Mouse (Mus musculus) liver, adult 2 months (tissue): ENCODE results near the gene Slc16a14.

ENCODE experiments used
- CTCF ChIP-seq: fragments of 200-500 bp; IDR thresholded peaks from 2 replicates; pipeline ENCODE4 v1.5.1; 2011; ENCODE audit warnings: low read depth, low read length, control low read depth
- POLR2A ChIP-seq: fragments of 200-500 bp; IDR thresholded peaks from 2 replicates; pipeline ENCODE4 v1.6.1; 2011; ENCODE audit warnings: low read length, control low read depth; ENCODE audit not compliant: insufficient read depth; ENCODE audit errors: extremely low read depth

DNA sequence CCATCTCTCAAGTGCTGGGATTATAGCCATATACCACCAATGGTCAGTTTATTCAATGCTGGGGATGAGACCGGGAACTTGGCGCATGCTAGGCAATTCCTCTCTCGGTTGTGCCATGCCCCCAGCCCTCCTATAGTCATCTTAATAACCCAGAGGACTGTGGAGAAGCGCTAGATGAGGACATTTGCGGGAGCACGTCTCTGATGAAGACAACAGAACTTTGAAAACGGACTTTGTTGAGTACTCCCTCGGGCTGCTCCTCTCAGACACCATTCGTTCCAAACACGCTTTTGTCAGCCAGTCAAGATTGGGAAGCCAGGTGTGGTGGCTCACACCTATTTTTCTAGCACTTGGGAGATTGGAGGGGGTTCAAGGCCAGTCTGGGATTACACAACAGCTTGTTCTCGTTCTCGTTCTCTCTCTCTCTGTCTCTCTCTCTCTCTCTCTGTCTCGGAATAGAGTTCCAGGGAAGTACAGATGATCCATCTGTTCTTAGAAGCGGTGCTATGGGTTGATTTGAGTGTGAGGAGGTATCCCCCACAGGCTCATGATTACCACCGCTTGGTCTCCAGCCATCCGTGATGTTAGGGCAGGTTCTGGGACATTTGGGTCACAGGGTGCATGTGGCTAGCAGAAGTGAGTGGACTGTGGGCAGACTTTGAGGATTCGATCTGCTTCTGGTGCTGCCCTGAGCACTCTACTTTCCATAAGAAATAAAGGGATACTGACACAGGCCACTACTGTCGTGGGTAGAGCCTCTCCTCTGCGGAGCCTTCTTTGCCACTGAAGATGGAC is 2.0 kb upstream of the Slc16a14 start:
- no peak for TF ChIP-seq POLR2A
- TF ChIP-seq CTCF = no peak
